Mouse (Mus musculus) stomach, embryonic 14.5 days (tissue): ENCODE results near the gene Il1b. TPM values are rescaled to one million over a fixed set of nuclear protein-coding genes. Genes with fewer than 3 reads are reported as not detected.

Experiments
- ATAC-seq: fragments of 200-750 bp; cut with Nextera tagmentation; 2 replicates; pipeline ENCODE4 v1.8.0; 2017; ENCODE audit warnings: low read depth, moderate TSS enrichment; ENCODE audit not compliant: insufficient number of reproducible peaks, insufficient read depth, low FRiP score
- H3K27ac ChIP-seq: fragments of 300-500 bp; sonication (generic); 2 replicates; pipeline ENCODE4 v1.5.1; 2014; ENCODE audit warnings: mild to moderate bottlenecking, low read length, moderate library complexity, mixed read lengths
- H3K27me3 ChIP-seq: fragments of 300-500 bp; sonication (generic); 2 replicates; pipeline ENCODE4 v1.6.1; 2014; ENCODE audit warnings: low read length, control low read depth, mixed read lengths; ENCODE audit not compliant: control insufficient read depth, insufficient read depth
- H3K36me3 ChIP-seq: fragments of 300-500 bp; sonication (generic); 2 replicates; pipeline ENCODE4 v1.6.1; 2014; ENCODE audit warnings: mild to moderate bottlenecking, control low read depth, low read length, moderate library complexity, mixed read lengths; ENCODE audit not compliant: control insufficient read depth, insufficient read depth
- H3K4me1 ChIP-seq: fragments of 300-500 bp; sonication (generic); 2 replicates; pipeline ENCODE4 v1.6.1; 2014; ENCODE audit warnings: low read length, control low read depth, mixed read lengths; ENCODE audit not compliant: control insufficient read depth, insufficient read depth
- H3K4me2 ChIP-seq: fragments of 300-500 bp; sonication (generic); replicated peaks from 2 replicates; pipeline ENCODE4 v1.6.1; 2014; ENCODE audit warnings: low read depth, low read length, control low read depth
- H3K4me3 ChIP-seq: fragments of 300-500 bp; sonication (generic); 2 replicates; pipeline ENCODE4 v1.5.1; 2014; ENCODE audit warnings: low read depth, low read length, control low read depth
- H3K9ac ChIP-seq: fragments of 300-500 bp; sonication (generic); replicated peaks from 2 replicates; pipeline ENCODE4 v1.6.1; 2014; ENCODE audit warnings: low read depth, mild to moderate bottlenecking, control low read depth, low read length, moderate library complexity, mixed read lengths
- H3K9me3 ChIP-seq: fragments of 300-500 bp; sonication (generic); 2 replicates; pipeline ENCODE4 v1.6.1; 2016; ENCODE audit warnings: low read depth, low read length, control low read depth; ENCODE audit not compliant: control insufficient read depth
- WGBS: fragments of 180-500 bp; shearing (Covaris S2); extraction: QIAGEN DNeasy Blood & Tissue Kit; methylation state at CpG from one replicate; pipeline ENCODE4 v1.1.7; 2014; 5-methylcytosine and 5-hydroxymethylcytosine counted together
- polyA plus RNA-seq: library from polyadenylated mRNA; unstranded; fragments of >200 nt; fragmentation: Nextera tagmentation; extraction: Ambion mirVana; gene quantifications from 2 replicates; pipeline ENCODE4 v1.2.1, GENCODE M21; 2014

Gene Il1b
- polyA plus RNA-seq, 1 experiment from 2014 or later = 0.30 TPM

DNA sequence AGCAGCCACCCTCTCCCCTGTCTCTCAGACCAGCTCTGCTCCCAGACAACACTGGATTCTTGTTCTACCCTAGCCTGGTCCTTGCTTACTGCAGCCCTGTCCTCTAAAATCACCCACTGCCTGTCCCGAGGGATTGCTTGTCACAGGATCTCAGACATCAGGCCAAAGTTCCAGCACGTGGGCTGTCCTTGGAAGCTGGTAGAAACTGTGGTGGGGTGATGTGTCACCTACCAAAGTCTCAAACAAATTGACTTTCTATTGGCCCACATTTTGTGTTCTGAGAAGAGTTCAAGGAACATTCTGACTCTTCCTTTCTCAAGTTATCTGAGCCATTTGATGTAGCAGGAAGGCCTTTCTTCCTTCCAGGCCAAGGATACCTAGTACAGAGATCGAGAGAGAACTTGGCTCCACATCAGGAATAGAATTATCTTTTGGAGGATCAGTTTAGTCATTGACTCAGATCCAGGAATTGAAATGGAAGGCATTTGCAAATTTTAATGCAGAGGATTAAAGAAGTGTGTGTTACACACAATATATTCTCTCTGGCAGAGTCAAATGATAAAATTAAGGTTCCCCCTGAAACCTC lies 9.9 kb downstream of the Il1b start:
- Histone ChIP-seq H3K4me1 (no peaks in the 10 kb centered on the region), H3K36me3 (no peaks in the 10 kb centered on the region), H3K9me3 (no peaks in the 10 kb centered on the region), H3K4me2 (no peak overlapping the region), H3K27ac (no peak overlapping the region), H3K9ac (no peak overlapping the region), H3K27me3 (no peaks in the 10 kb centered on the region), H3K4me3 (no peak overlapping the region)
- 71% methylated on average over 3 of the region's 3 CpGs for WGBS
- no peak for ATAC-seq

DNA sequence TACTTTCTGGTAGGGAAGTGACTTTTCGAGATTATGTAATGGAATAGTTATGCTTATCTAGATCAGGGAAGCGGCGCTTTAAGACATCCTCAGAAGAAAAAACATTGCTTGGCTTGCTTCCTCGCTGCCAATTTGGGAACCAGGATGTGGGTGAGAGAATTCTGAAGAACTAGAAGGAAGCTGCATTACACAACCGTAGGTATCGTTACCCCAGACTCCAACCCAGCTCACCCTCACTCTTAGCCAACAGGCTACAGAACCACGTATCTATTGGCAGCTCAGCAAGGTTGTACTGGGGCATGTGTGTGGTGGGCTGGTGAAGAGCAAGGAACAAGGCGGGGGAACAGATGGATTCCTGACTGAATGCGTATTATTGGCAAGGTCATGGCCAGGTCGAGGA lies 10.7 kb downstream of the Il1b start:
- Histone ChIP-seq H3K4me2 (no peak overlapping the region), H3K27ac (no peak overlapping the region), H3K9ac (no peak overlapping the region), H3K9me3 (no peaks in the 10 kb centered on the region), H3K4me3 (no peak overlapping the region), H3K4me1 (no peaks in the 10 kb centered on the region), H3K27me3 (no peaks in the 10 kb centered on the region), H3K36me3 (no peaks in the 10 kb centered on the region)
- 85% methylated on average over 10 of the region's 10 CpGs for WGBS
- ATAC-seq = no peak

DNA sequence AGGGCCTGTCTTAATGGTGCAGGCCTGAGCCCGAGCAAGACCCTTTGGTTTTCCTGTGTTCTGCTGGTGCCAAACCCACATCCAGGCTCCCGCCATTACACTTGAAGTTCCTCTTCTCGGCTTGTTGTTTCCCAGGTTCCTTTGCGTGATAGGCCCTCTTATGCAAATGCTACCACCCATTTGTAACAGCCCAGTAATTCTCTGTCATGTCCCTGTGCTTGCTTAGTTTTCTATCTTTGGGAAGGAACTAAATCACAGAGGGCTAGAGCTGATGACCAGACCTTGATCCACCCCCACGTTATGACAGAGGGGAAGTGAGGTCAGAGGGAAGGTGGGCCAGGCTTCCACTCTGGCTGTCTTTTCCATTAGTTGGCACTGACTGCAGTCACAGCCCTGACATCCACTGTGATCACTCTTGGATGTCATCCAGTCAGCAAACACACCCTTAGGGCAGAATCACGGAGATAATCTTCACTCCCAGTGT lies 32.8 kb downstream of the Il1b start:
- H3K4me2 ChIP-seq = no peak overlapping the region
- no peak overlapping the region for H3K9ac ChIP-seq
- no peaks in the 10 kb centered on the region for H3K4me1 ChIP-seq
- no peaks in the 10 kb centered on the region for H3K36me3 ChIP-seq
- H3K9me3 ChIP-seq = no peaks in the 10 kb centered on the region
- H3K27me3 ChIP-seq = no peaks in the 10 kb centered on the region
- no peak for ATAC-seq
- no peak overlapping the region for H3K4me3 ChIP-seq
- WGBS = 67% methylated on average over 6 of the region's 6 CpGs
- H3K27ac ChIP-seq = no peak overlapping the region

DNA sequence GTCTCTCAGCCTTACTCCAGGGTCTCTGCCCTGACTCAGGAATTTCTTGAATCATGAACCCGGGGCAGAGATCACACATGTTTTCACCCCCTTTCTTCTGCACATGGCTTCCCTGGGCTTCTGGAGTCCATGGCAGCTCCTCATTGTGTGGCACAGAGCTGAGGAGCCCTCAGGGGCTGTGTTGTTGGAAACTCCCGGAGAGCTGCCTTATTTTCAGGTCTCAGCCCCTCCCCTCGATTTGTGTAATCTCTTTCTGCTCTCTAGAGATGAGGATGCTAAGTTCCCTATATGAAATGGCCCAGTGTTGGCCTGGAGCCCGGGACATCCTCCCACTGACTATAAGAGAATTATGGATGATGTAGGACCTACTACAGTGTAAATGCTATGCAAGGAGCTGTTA lies 37.5 kb downstream of the Il1b start:
- H3K36me3 ChIP-seq = no peaks in the 10 kb centered on the region
- no peak overlapping the region for H3K4me3 ChIP-seq
- no peak for ATAC-seq
- no peak overlapping the region for H3K9ac ChIP-seq
- H3K4me2 ChIP-seq = no peak overlapping the region
- H3K27me3 ChIP-seq = no peaks in the 10 kb centered on the region
- H3K9me3 ChIP-seq = no peaks in the 10 kb centered on the region
- 66% methylated on average over 4 of the region's 4 CpGs for WGBS
- no peaks in the 10 kb centered on the region for H3K4me1 ChIP-seq
- H3K27ac ChIP-seq = no peak overlapping the region

DNA sequence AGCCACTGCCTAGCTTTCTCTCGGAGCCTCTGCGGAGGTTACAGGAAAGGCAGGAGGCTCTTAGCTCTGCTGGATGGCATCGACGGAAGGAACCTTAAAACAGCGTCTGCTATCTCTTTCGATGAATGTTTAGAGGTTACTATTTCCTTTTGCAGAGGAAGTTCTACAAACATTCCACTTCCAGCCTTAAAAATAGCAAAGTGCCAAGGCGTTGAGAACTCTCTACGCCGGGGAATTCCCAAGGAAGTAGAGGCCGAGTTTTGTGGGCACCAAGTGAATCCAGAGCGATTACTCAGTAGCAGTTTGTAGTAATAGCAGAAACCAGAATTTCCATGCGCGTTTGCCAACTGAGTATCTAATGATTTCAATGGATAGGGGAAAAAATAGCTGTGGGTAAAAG lies 40.4 kb downstream of the Il1b start:
- Histone ChIP-seq H3K36me3 (no peaks in the 10 kb centered on the region), H3K27ac (no peak overlapping the region), H3K9ac (no peak overlapping the region), H3K9me3 (no peaks in the 10 kb centered on the region), H3K27me3 (no peaks in the 10 kb centered on the region), H3K4me1 (no peaks in the 10 kb centered on the region), H3K4me2 (no peak overlapping the region), H3K4me3 (no peak overlapping the region)
- ATAC-seq = no peak
- WGBS = 83% methylated on average over 13 of the region's 13 CpGs

DNA sequence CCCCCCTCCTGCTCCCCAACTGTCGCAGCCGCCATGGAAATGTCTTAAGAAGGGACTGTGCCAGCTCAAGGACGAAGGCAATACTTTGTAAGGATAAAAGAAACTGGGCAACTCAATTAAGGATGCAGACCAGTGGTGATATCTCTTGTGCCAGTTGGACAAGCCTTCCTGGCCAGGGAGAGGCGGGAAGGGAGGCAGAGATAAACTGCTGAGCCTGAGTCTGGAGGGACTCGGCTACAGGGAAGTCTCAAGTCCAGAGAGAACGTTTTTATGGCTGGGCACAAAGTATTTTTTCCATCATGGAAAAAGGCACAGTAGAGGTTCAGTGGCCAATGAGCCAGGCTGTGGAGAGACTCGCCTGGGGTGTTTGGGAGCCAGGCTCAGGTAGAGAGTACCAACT lies 40.9 kb downstream of the Il1b start:
- Histone ChIP-seq H3K36me3 (no peaks in the 10 kb centered on the region), H3K4me1 (no peaks in the 10 kb centered on the region), H3K4me3 (no peak overlapping the region), H3K27ac (no peak overlapping the region), H3K27me3 (no peaks in the 10 kb centered on the region), H3K4me2 (no peak overlapping the region), H3K9ac (no peak overlapping the region), H3K9me3 (no peaks in the 10 kb centered on the region)
- no peak for ATAC-seq
- WGBS = 74% methylated on average over 7 of the region's 7 CpGs

DNA sequence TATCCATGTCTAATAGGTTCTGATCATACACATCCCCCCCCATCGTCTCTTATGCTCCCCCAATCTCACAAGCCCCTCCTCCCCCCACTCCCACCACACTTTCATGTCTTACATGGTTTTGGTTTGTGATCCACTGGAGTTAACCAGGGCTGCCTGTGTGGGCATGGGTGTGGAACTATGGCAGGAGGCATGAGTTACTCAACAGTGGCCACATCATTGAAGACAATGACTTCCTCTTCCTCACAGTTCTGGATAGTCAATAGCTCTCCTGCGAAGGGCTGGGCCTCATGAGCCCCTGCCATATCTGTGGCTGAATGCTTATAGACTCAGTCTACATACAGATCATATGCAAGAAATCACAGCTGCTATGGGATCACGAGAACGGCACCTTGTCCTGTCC lies 42.7 kb downstream of the Il1b start:
- WGBS = 82% methylated on average over 4 of the region's 4 CpGs
- no peak overlapping the region for H3K4me2 ChIP-seq
- no peak overlapping the region for H3K4me3 ChIP-seq
- H3K9me3 ChIP-seq = no peaks in the 10 kb centered on the region
- no peaks in the 10 kb centered on the region for H3K36me3 ChIP-seq
- H3K9ac ChIP-seq = no peak overlapping the region
- ATAC-seq = no peak
- H3K4me1 ChIP-seq = no peaks in the 10 kb centered on the region
- no peak overlapping the region for H3K27ac ChIP-seq
- no peaks in the 10 kb centered on the region for H3K27me3 ChIP-seq

DNA sequence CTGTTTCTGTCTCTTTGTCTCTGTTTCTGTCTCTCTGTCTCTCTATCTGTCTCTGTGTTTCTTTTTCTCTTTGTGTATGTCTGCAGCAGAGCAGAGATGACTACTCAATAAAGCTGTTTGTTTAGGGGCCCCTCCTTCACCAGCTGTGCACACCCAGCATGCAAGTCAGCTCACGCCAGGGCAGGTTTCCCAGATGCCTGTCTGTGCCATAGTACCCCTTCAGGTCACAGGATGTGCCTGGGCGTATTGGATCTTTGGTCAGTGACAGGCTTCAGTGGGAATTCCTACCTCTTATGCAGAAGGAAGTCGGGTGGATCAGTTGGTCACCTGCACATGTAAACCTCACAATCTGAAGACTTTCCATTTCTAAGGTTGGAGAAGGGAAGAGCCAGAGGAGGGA lies 46.7 kb downstream of the Il1b start:
- H3K4me3 ChIP-seq = no peak overlapping the region
- no peaks in the 10 kb centered on the region for H3K9me3 ChIP-seq
- no peak overlapping the region for H3K4me2 ChIP-seq
- no peaks in the 10 kb centered on the region for H3K27me3 ChIP-seq
- WGBS = 63% methylated on average over 3 of the region's 3 CpGs
- no peak for ATAC-seq
- no peak overlapping the region for H3K27ac ChIP-seq
- H3K36me3 ChIP-seq = no peaks in the 10 kb centered on the region
- no peaks in the 10 kb centered on the region for H3K4me1 ChIP-seq
- H3K9ac ChIP-seq = no peak overlapping the region

DNA sequence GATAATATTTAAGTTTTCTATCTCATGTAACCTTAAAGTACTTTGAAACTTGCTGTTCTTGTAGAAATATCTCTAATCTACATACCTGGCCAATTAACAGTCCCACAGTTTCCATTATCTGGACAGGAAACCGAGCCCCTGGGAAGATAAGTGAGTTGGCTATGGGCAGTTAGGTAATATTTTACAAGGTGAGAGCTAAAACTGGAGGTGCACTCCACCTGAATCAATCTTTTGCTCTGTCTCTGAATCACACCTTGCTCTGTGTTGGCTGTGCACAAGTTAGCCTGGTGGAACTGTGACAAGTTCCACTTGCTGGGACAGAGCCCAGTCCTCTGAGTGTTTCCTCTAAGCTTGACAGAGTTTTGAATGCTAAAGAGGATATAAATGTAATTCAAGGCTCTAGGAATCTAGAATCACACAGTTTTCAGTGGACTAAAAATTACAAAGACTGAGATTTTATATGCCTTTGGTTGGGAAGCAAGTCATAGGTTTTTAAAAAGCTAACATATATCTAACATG lies 48.8 kb downstream of the Il1b start:
- no peaks in the 10 kb centered on the region for H3K27me3 ChIP-seq
- ATAC-seq = no peak
- no peak overlapping the region for H3K9ac ChIP-seq
- 51% methylated on average over 1 of the region's 1 CpGs for WGBS
- no peak overlapping the region for H3K27ac ChIP-seq
- H3K4me1 ChIP-seq = no peaks in the 10 kb centered on the region
- no peak overlapping the region for H3K4me3 ChIP-seq
- H3K36me3 ChIP-seq = no peaks in the 10 kb centered on the region
- no peaks in the 10 kb centered on the region for H3K9me3 ChIP-seq
- H3K4me2 ChIP-seq = no peak overlapping the region
